Mouse (Mus musculus): ENCODE measurements around the gene Cdh15. TPM values are rescaled to one million over a fixed set of nuclear protein-coding genes. Genes with fewer than 3 reads are reported as not detected.

Gene Cdh15
- 0.86 and 1.7 TPM in 2 replicates for polyA plus RNA-seq (2014; fragmentation: Nextera tagmentation; extraction: Ambion mirVana)

DNA sequence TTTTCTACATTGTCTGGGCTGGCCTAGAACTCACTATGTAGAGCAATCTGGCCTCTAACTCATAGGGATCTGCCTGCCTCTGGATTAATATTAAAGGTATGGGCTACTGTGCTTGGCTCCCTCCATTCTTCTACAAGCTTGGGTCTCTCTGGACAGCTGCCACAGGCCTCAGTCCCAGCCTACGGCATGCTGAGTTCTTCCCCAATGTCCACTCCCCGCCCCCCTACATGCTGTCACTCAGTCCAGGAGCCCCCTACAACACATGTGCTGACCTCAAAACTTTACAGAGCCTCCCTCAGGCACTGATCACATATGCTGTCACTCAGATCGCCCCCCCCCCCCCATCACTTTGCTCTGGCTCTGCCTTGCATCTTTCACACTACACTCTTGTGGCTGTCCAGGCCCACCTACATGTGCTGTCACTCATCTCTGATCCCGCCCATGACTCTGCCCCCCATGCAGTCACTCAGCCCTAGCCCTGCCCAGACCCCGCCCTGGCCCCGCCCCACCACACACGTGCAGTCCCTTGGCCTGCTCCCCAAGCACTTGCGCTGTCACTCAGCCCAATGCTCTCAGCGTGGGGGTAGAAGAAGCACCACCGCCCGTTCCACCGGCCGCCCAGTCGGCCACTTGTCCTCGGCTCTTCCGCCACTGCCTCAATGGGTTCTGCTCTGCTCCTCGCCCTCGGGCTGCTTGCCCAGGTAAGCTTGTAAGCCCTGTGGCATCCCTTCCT lies at the start of gene Cdh15:
TSS of gene Cdh15 (plus strand) at position 138 of the 733 bp plus-strand sequence.
- Histone ChIP-seq H3K4me1 (replicated peaks; ENCODE audit: control insufficient read depth, insufficient read depth, low read length) (no peaks in the 10 kb centered on the region), H3K4me3 (ENCODE audit: low read depth, low read length) (no peak within 1 kb of the TSS), H3K27me3 (ENCODE audit: control insufficient read depth, insufficient read depth, low read length) (no peaks in the 10 kb centered on the region), H3K9me3 (ENCODE audit: control insufficient read depth, low read length) (no peaks in the 10 kb centered on the region), H3K4me2 (replicated peaks; ENCODE audit: low read depth, low read length) (peak within 1 kb of the TSS; percentile 3; the same call in 1 of the 2 replicates), H3K27ac (ENCODE audit: low read depth, low read length) (no peak within 1 kb of the TSS), H3K9ac (ENCODE audit: low read depth, low read length) (no peak within 1 kb of the TSS), H3K36me3 (ENCODE audit: control insufficient read depth, insufficient read depth, low read length) (no peaks in the 10 kb centered on the region)
- WGBS: 14% methylated on average over 16 of the region's 18 CpGs
- DNase-seq (ENCODE audit: low spot score) (peak; percentile 66), ATAC-seq (ENCODE audit: low FRiP score) (peak; percentile 79)

GRCm38 (mm10) chr8:122803906-122804761 lies 43.6 kb upstream of the Cdh15 start:
- no peaks in the 10 kb centered on the region for H3K9me3 ChIP-seq (ENCODE audit: control insufficient read depth, low read length)
- DNase-seq (ENCODE audit: low spot score) (peak; percentile 60), ATAC-seq (ENCODE audit: low FRiP score) (peak; percentile 89)
- H3K27me3 ChIP-seq (ENCODE audit: control insufficient read depth, insufficient read depth, low read length): no peaks in the 10 kb centered on the region
- H3K4me1 ChIP-seq (replicated peaks; ENCODE audit: control insufficient read depth, insufficient read depth, low read length): peaks cover 19% of the 10 kb centered on the region
- peak overlapping the region; percentile 78 for H3K27ac ChIP-seq (ENCODE audit: low read depth, low read length)
- no peak overlapping the region for H3K4me2 ChIP-seq (replicated peaks; ENCODE audit: low read depth, low read length)
- no peaks in the 10 kb centered on the region for H3K36me3 ChIP-seq (ENCODE audit: control insufficient read depth, insufficient read depth, low read length)
- WGBS: 14% methylated on average over 15 of the region's 15 CpGs
- no peak overlapping the region for H3K4me3 ChIP-seq (ENCODE audit: low read depth, low read length)
- H3K9ac ChIP-seq (ENCODE audit: low read depth, low read length): 0 out of 2 replicates have a peak overlapping the region, but pooled peaks have one; percentile 23

GRCm38 (mm10) chr8:122805349-122805748 lies 42.4 kb upstream of the Cdh15 start:
- ATAC-seq (ENCODE audit: low FRiP score): no peak
- no peak for DNase-seq (ENCODE audit: low spot score)

DNA sequence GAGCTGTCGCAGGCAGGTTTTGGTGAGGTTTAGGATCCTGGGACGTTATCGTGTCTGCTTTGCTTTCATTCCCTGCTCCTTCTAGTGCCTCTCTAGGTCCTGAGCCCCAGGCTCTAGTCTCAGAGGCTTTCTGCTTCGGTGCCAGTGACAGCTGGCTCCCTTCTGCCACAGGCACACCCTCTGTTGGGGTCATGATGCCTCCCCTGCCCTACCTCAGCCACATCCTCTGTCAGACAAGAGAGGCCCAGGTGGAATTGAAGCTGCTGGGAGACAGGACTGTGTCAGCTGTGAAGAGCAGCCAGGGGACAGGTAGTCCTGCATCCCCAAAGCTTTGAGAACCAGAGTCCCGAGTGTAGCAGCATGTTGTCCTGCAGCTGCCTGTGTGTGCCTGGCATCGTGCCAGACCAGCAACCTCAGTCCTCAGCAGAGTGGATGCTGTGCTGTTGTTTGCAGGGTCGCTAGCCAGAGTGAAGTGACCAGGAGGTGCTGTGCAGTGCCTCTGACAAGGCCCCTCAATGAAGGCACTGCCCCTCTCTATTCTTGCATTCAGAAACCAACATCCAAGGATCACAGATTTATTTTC lies 40.7 kb upstream of the Cdh15 start:
- 74% methylated on average over 7 of the region's 7 CpGs for WGBS
- Histone ChIP-seq H3K4me2 (replicated peaks; ENCODE audit: low read depth, low read length) (no peak overlapping the region), H3K9me3 (ENCODE audit: control insufficient read depth, low read length) (no peaks in the 10 kb centered on the region), H3K36me3 (ENCODE audit: control insufficient read depth, insufficient read depth, low read length) (no peaks in the 10 kb centered on the region), H3K27ac (ENCODE audit: low read depth, low read length) (peak overlapping the region; percentile 65), H3K9ac (ENCODE audit: low read depth, low read length) (peak overlapping the region; percentile 40; the same call in 1 of the 2 replicates), H3K4me3 (ENCODE audit: low read depth, low read length) (no peak overlapping the region), H3K27me3 (ENCODE audit: control insufficient read depth, insufficient read depth, low read length) (no peaks in the 10 kb centered on the region), H3K4me1 (replicated peaks; ENCODE audit: control insufficient read depth, insufficient read depth, low read length) (peaks cover 21% of the 10 kb centered on the region)
- ATAC-seq (ENCODE audit: low FRiP score) (no peak), DNase-seq (ENCODE audit: low spot score) (no peak)

More at GRCm38 (mm10) chr8:122805349-122805748, 42.4 kb upstream of the Cdh15 start:
- no peaks in the 10 kb centered on the region for H3K36me3 ChIP-seq (ENCODE audit: control insufficient read depth, insufficient read depth, low read length)
- H3K9me3 ChIP-seq (ENCODE audit: control insufficient read depth, low read length): no peaks in the 10 kb centered on the region
- H3K27me3 ChIP-seq (ENCODE audit: control insufficient read depth, insufficient read depth, low read length): no peaks in the 10 kb centered on the region
- 30% methylated on average over 3 of the region's 3 CpGs for WGBS
- H3K9ac ChIP-seq (ENCODE audit: low read depth, low read length): 0 out of 2 replicates have a peak overlapping the region, but pooled peaks have one; percentile 3
- no peak overlapping the region for H3K4me3 ChIP-seq (ENCODE audit: low read depth, low read length)
- H3K4me1 ChIP-seq (replicated peaks; ENCODE audit: control insufficient read depth, insufficient read depth, low read length): peaks cover 19% of the 10 kb centered on the region
- H3K4me2 ChIP-seq (replicated peaks; ENCODE audit: low read depth, low read length): no peak overlapping the region
- H3K27ac ChIP-seq (ENCODE audit: low read depth, low read length): no peak overlapping the region

- Histone ChIP-seq H3K9me3 (ENCODE audit: control insufficient read depth, low read length) (no peaks in the 10 kb centered on the region), H3K27me3 (ENCODE audit: control insufficient read depth, insufficient read depth, low read length) (no peaks in the 10 kb centered on the region), H3K4me2 (replicated peaks; ENCODE audit: low read depth, low read length) (no peak overlapping the region), H3K4me1 (replicated peaks; ENCODE audit: control insufficient read depth, insufficient read depth, low read length) (peaks cover 21% of the 10 kb centered on the region), H3K9ac (ENCODE audit: low read depth, low read length) (no peak overlapping the region), H3K36me3 (ENCODE audit: control insufficient read depth, insufficient read depth, low read length) (no peaks in the 10 kb centered on the region), H3K27ac (ENCODE audit: low read depth, low read length) (no peak overlapping the region), H3K4me3 (ENCODE audit: low read depth, low read length) (no peak overlapping the region)
- 87% methylated on average over 4 of the region's 4 CpGs for WGBS
- no peak for DNase-seq (ENCODE audit: low spot score)
- ATAC-seq (ENCODE audit: low FRiP score): no peak
These were observed 39.9 kb upstream of the Cdh15 start for GRCm38 (mm10) chr8:122807907-122808306.

DNA sequence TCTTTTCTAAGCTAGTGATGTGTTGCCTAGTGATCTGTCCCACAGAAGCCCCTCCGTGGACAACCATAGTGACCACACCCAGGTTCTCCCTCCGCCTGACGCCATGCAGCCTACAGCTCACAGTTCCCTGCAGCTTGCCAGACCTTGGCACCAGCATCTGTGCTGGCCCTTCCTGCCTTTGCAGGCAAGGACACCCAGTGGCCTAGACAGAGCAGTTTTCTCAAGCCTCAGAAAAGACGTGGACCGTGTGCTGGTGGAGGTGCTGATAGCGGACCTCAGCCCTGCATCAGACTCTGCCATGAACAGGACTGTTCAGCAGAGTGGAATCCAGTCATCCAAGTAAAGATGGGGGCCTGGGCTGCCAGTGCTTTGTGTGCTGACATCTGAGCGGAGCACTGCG lies 37.4 kb upstream of the Cdh15 start:
- H3K4me2 ChIP-seq (replicated peaks; ENCODE audit: low read depth, low read length): no peak overlapping the region
- ATAC-seq (ENCODE audit: low FRiP score): no peak
- WGBS: 81% methylated on average over 8 of the region's 8 CpGs
- H3K36me3 ChIP-seq (ENCODE audit: control insufficient read depth, insufficient read depth, low read length): no peaks in the 10 kb centered on the region
- peaks cover 13% of the 10 kb centered on the region for H3K4me1 ChIP-seq (replicated peaks; ENCODE audit: control insufficient read depth, insufficient read depth, low read length)
- DNase-seq (ENCODE audit: low spot score): no peak
- H3K9me3 ChIP-seq (ENCODE audit: control insufficient read depth, low read length): no peaks in the 10 kb centered on the region
- 0 out of 2 replicates have a peak overlapping the region, but pooled peaks have one; percentile 64 for H3K27ac ChIP-seq (ENCODE audit: low read depth, low read length)
- no peaks in the 10 kb centered on the region for H3K27me3 ChIP-seq (ENCODE audit: control insufficient read depth, insufficient read depth, low read length)
- no peak overlapping the region for H3K9ac ChIP-seq (ENCODE audit: low read depth, low read length)
- no peak overlapping the region for H3K4me3 ChIP-seq (ENCODE audit: low read depth, low read length)

GRCm38 (mm10) chr8:122811870-122812494 lies 35.8 kb upstream of the Cdh15 start:
- Histone ChIP-seq H3K27ac (ENCODE audit: low read depth, low read length) (peak overlapping the region; percentile 64), H3K4me3 (ENCODE audit: low read depth, low read length) (no peak overlapping the region), H3K4me1 (replicated peaks; ENCODE audit: control insufficient read depth, insufficient read depth, low read length) (peaks cover 5% of the 10 kb centered on the region; the same call in 1 of the 2 replicates), H3K9ac (ENCODE audit: low read depth, low read length) (0 out of 2 replicates have a peak overlapping the region, but pooled peaks have one; percentile 28), H3K36me3 (ENCODE audit: control insufficient read depth, insufficient read depth, low read length) (no peaks in the 10 kb centered on the region), H3K9me3 (ENCODE audit: control insufficient read depth, low read length) (no peaks in the 10 kb centered on the region), H3K4me2 (replicated peaks; ENCODE audit: low read depth, low read length) (no peak overlapping the region), H3K27me3 (ENCODE audit: control insufficient read depth, insufficient read depth, low read length) (no peaks in the 10 kb centered on the region)
- 68% methylated on average over 16 of the region's 16 CpGs for WGBS
- DNase-seq (ENCODE audit: low spot score) (no peak), ATAC-seq (ENCODE audit: low FRiP score) (peak; percentile 69)

- H3K27me3 ChIP-seq (ENCODE audit: control insufficient read depth, insufficient read depth, low read length): no peaks in the 10 kb centered on the region
- H3K4me3 ChIP-seq (ENCODE audit: low read depth, low read length): no peak overlapping the region
- H3K4me2 ChIP-seq (replicated peaks; ENCODE audit: low read depth, low read length): no peak overlapping the region
- peak overlapping the region; percentile 64 for H3K27ac ChIP-seq (ENCODE audit: low read depth, low read length)
- H3K36me3 ChIP-seq (ENCODE audit: control insufficient read depth, insufficient read depth, low read length): no peaks in the 10 kb centered on the region
- H3K4me1 ChIP-seq (replicated peaks; ENCODE audit: control insufficient read depth, insufficient read depth, low read length): peaks cover 2% of the 10 kb centered on the region; the same call in 1 of the 2 replicates
- 70% methylated on average over 14 of the region's 14 CpGs for WGBS
- peak; percentile 43; the same call in 1 of the 2 replicates for ATAC-seq (ENCODE audit: low FRiP score)
- H3K9ac ChIP-seq (ENCODE audit: low read depth, low read length): no peak overlapping the region
- H3K9me3 ChIP-seq (ENCODE audit: control insufficient read depth, low read length): no peaks in the 10 kb centered on the region
- DNase-seq (ENCODE audit: low spot score): no peak
These were observed 35.0 kb upstream of the Cdh15 start for GRCm38 (mm10) chr8:122812610-122813250.
